13 mouse cellular contexts compared by ENCODE assay signal in the genomic region with DNA sequence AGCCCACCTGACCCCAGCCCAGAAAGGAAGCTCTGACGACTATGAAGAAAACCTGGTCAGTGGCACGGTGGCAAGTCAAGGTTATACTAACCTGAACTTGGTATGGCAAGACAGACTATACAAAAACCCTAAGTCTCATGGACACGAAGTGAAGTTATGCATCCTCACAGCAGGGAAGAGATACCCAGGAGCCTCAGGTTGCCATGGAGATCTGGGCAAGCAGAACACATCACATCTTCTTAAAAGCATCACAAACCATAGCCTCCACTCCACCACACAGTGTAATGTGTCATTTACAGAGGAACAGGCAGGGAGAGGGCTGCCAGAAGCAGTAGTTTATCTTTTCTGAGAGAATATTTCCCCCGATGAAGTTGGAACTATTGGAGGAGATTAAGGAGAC.
DNase-seq lines count a peak whose midpoint lies in the region; ATAC-seq and TF ChIP-seq lines count a peak whose summit lies in the region.
"Had no signal": no experiment of that assay in that cellular context is flagged by ENCODE, and none has a peak within 500 bp of the region (broad histone marks: within the 10 kb centered on the region; RNA-seq: fewer than 3 reads in every experiment).

No protein-coding gene starts in this region.

- DNase-seq in hindbrain, embryonic 14.5 days (ENCODE audit: low spot score) = no peak
- peak; percentile 37 for DNase-seq in brain, embryonic 14.5 days (ENCODE audit: low read depth)
- peak; percentile 57 for DNase-seq in layer of hippocampus, adult 9-11 months
- no peak for DNase-seq in thymus, postnatal 14 days
- DNase-seq in lung, postnatal 10 days = no peak
- no peak for DNase-seq in adrenal gland, adult 2 months
- DNase-seq: gastrocnemius, adult 2 months; kidney, postnatal 4 days; liver, embryonic 13.5 days; lung, postnatal 36 days had no signal

- H3K27ac ChIP-seq in hindbrain, embryonic 15.5 days (replicated peaks) = no peak overlapping the region
- no peak overlapping the region for H3K27ac ChIP-seq in hindbrain, embryonic 14.5 days
- peak overlapping the region; percentile 73; the same call in 1 of the 2 replicates for H3K27ac ChIP-seq in olfactory bulb, adult 2 months (ENCODE audit: insufficient read depth, low read depth, low read length)
- H3K27ac ChIP-seq: gastrocnemius, adult 2 months; liver, embryonic 13.5 days had no signal

- no peak for TF ChIP-seq CTCF in brain, embryonic 14.5 days (IDR thresholded peaks at IDR 0.05; ENCODE audit: borderline replicate concordance, extremely low read depth, insufficient read depth, insufficient read length)
- no peak for TF ChIP-seq CTCF in olfactory bulb, adult 2 months (IDR thresholded peaks at IDR 0.05; ENCODE audit: insufficient read depth, low read depth, low read length)

- H3K4me1 ChIP-seq in hindbrain, embryonic 15.5 days (replicated peaks) = no peaks in the 10 kb centered on the region
- H3K4me1 ChIP-seq in hindbrain, embryonic 14.5 days (replicated peaks; ENCODE audit: control insufficient read depth, insufficient read depth, low read length) = no peaks in the 10 kb centered on the region
- peaks cover 7% of the 10 kb centered on the region for H3K4me1 ChIP-seq in olfactory bulb, adult 2 months (ENCODE audit: control insufficient read depth, insufficient read depth, low read length)
- H3K4me1 ChIP-seq: liver, embryonic 13.5 days had no signal

- TF ChIP-seq POLR2A in brain, embryonic 14.5 days (IDR thresholded peaks at IDR 0.05; ENCODE audit: borderline replicate concordance, extremely low read depth, insufficient read depth, insufficient read length, poor library complexity, severe bottlenecking) = no peak
- no peak for TF ChIP-seq POLR2A in olfactory bulb, adult 2 months (IDR thresholded peaks at IDR 0.05; ENCODE audit: insufficient read depth, low read depth, low read length)

- 60% methylated on average over 4 of the region's 4 CpGs for WGBS in hindbrain, embryonic 15.5 days
- 60% methylated on average over 4 of the region's 4 CpGs for whole genome bisulfite sequencing in hindbrain, embryonic 14.5 days
- WGBS in olfactory bulb, adult 2 months = 52% methylated on average over 4 of the region's 4 CpGs

- no peak overlapping the region for H3K4me2 ChIP-seq in hindbrain, embryonic 15.5 days
- no peak overlapping the region for H3K4me2 ChIP-seq in hindbrain, embryonic 14.5 days (replicated peaks)
- H3K4me2 ChIP-seq: liver, embryonic 13.5 days had no signal

- H3K36me3 ChIP-seq in hindbrain, embryonic 15.5 days = no peaks in the 10 kb centered on the region
- H3K36me3 ChIP-seq in hindbrain, embryonic 14.5 days (replicated peaks; ENCODE audit: control insufficient read depth, insufficient read depth) = no peaks in the 10 kb centered on the region
- H3K36me3 ChIP-seq: liver, embryonic 13.5 days had no signal

- H3K27me3 ChIP-seq in hindbrain, embryonic 15.5 days = no peaks in the 10 kb centered on the region
- no peaks in the 10 kb centered on the region for H3K27me3 ChIP-seq in hindbrain, embryonic 14.5 days (ENCODE audit: control insufficient read depth, insufficient read depth, low read length)
- H3K27me3 ChIP-seq: liver, embryonic 13.5 days had no signal

- H3K9me3 ChIP-seq in hindbrain, embryonic 15.5 days = no peaks in the 10 kb centered on the region
- no peaks in the 10 kb centered on the region for H3K9me3 ChIP-seq in hindbrain, embryonic 14.5 days (ENCODE audit: control insufficient read depth, low read length)
- H3K9me3 ChIP-seq: liver, embryonic 13.5 days had no signal

- H3K4me3 ChIP-seq in hindbrain, embryonic 15.5 days = no peak overlapping the region
- H3K4me3 ChIP-seq in hindbrain, embryonic 14.5 days (replicated peaks; ENCODE audit: low read length) = no peak overlapping the region
- no peak overlapping the region for H3K4me3 ChIP-seq in olfactory bulb, adult 2 months (ENCODE audit: insufficient read depth, low read depth, low read length)
- H3K4me3 ChIP-seq: gastrocnemius, adult 2 months; liver, embryonic 13.5 days had no signal

- H3K9ac ChIP-seq in hindbrain, embryonic 15.5 days = no peak overlapping the region
- H3K9ac ChIP-seq in hindbrain, embryonic 14.5 days = no peak overlapping the region
- H3K9ac ChIP-seq: liver, embryonic 13.5 days had no signal

- ATAC-seq in hindbrain, embryonic 15.5 days (ENCODE audit: low FRiP score, low read depth) = 0 out of 2 replicates have a peak, but pooled peaks have one; percentile 38
- ATAC-seq in hindbrain, embryonic 14.5 days (ENCODE audit: low FRiP score) = no peak
- ATAC-seq: intestine, postnatal 0 days had no signal

Comparison
In these comparisons a context has a peak if more than half of its experiments do, and no peak if none do; other contexts are left out.
1. DNase-seq: peak in brain, embryonic 14.5 days (single experiment) and layer of hippocampus, adult 9-11 months (single experiment); none in hindbrain, embryonic 14.5 days (single experiment), thymus, postnatal 14 days (single experiment), lung, postnatal 10 days (single experiment) and adrenal gland, adult 2 months (single experiment).